Mouse (Mus musculus): ENCODE results near the gene C1qtnf6.

Gene C1qtnf6

GRCm38 (mm10) chr15:78481448-78482000 lies 49.7 kb downstream of the C1qtnf6 start:
- DNase-seq (ENCODE audit: low read depth, low spot score): no peak

GRCm38 (mm10) chr15:78480991-78481390 lies 50.2 kb downstream of the C1qtnf6 start:
- no peak for DNase-seq (ENCODE audit: low read depth, low spot score)

- DNase-seq (ENCODE audit: low read depth, low spot score): peak; percentile 8
These were observed 51.1 kb downstream of the C1qtnf6 start for GRCm38 (mm10) chr15:78480111-78480510.

- DNase-seq (ENCODE audit: low read depth, low spot score): peak; percentile 43
These were observed 51.7 kb downstream of the C1qtnf6 start for GRCm38 (mm10) chr15:78479470-78479869.

GRCm38 (mm10) chr15:78478073-78478472 lies 53.1 kb downstream of the C1qtnf6 start:
- DNase-seq (ENCODE audit: low read depth, low spot score): no peak

- no peak for DNase-seq (ENCODE audit: low read depth, low spot score)
These were observed 54.3 kb downstream of the C1qtnf6 start for GRCm38 (mm10) chr15:78476878-78477277.

GRCm38 (mm10) chr15:78475604-78476031 lies 55.6 kb downstream of the C1qtnf6 start:
- DNase-seq (ENCODE audit: low read depth, low spot score): no peak

- no peak for DNase-seq (ENCODE audit: low read depth, low spot score)
These were observed 57.8 kb downstream of the C1qtnf6 start for GRCm38 (mm10) chr15:78473442-78473841.
